Mouse (Mus musculus): ENCODE measurements around the gene Map3k4.

Map3k4 gene

GRCm38 (mm10) chr17:12271805-12272204, 46.8 kb downstream of the Map3k4 start:
- no peak for DNase-seq (ENCODE audit: low spot score in 2 of 2)

GRCm38 (mm10) chr17:12268538-12268937, 50.1 kb downstream of the Map3k4 start:
- DNase-seq (ENCODE audit: low spot score in 2 of 2) = no peak

DNA sequence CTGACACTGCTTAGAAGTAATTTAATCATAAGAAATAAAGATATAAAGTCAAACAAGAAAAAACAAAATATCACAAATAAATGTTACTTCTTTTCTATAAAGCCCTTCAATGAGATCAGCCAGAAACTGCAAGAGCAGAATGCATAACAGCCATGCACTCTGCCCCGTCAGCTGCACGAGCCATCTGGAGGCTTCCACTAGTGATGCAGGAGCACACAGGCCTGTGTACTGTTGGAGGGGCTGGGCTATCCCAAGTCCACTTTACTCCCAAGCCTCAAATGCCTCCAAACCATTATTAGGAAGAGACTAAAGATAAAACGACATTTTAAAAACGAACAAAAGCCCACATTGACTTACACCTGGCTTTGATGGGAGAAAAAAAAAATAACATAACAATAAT, 50.5 kb downstream of the Map3k4 start:
- DNase-seq (ENCODE audit: low spot score in 2 of 2) = no peak

DNA sequence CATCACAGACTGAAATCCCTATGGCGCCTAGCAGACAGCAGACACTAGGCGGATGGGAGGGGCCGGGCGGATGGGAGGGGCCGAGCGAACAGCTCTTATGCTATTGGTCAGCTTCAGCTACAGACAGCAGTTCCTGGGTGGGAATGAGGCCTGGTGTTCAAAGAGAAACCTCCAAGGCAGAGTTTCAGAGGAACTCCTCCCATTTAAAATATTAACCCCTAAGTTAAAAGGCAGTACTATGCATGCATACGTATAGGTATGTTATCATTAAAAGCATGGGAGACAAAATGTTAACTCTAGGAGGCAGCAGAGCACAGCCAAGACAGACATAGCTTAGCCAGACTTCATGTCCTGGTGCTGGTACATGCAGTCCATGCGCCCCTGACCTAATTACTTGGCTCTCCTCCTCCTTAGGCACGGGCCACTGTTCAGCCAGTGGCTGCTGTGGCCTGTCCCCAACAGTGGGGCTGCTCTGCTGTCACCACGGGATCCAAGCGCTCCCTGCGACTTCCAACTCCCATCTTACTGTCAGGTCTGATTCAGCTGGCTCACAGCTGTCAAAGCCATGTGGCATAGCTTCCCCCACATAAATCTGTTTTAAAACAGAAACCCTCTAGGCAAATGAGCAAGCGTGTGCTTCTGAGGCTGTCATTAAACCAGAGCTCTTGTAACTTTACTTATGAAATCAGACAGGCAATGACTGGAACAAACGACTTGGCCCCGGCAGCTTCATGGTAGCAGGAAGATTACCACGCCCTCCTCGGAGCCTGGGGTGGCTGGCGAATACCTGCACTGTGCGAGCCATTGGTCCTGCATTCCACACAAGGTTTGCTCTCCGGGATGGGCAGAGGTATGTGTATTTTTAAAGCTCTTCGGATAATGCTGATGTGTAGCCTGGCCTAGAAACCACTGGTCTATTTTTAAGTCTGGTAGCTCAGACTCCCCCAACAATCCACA, 52.3 kb downstream of the Map3k4 start:
- DNase-seq (ENCODE audit: low spot score in 2 of 2) = peak; percentile 65 to 81

GRCm38 (mm10) chr17:12264293-12264692, 54.3 kb downstream of the Map3k4 start:
- no peak for DNase-seq (ENCODE audit: low spot score in 2 of 2)

- no peak for DNase-seq (ENCODE audit: low spot score in 2 of 2)
Observed at GRCm38 (mm10) chr17:12263787-12264186, 54.8 kb downstream of the Map3k4 start.

- no peak for DNase-seq (ENCODE audit: low spot score in 2 of 2)
Observed at GRCm38 (mm10) chr17:12262851-12263250, 55.7 kb downstream of the Map3k4 start.

DNA sequence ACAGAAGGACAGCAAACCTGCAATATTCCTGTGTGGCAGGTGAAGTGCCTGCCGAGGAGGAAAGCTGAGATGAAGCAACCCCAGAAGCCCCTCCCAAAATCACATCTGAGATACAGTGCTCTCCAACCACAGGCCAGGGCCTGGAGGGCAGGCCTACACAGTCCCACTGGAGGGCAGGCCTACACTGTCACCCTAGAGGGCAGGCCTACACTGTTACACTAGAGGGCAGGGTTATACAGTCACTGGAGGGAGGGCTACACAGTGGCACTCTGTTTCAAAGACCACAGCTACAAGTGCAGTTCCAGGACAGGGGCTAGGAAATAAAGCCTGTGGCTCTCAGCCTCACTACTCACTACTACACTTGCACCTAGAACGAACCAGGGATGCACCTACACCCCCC, 56.7 kb downstream of the Map3k4 start:
- DNase-seq (ENCODE audit: low spot score in 2 of 2) = no peak

- no peak for DNase-seq (ENCODE audit: low spot score in 2 of 2)
Observed at GRCm38 (mm10) chr17:12261376-12261775, 57.2 kb downstream of the Map3k4 start.

- DNase-seq (ENCODE audit: low spot score in 2 of 2) = no peak
Observed at GRCm38 (mm10) chr17:12259957-12260356, 58.6 kb downstream of the Map3k4 start.

DNA sequence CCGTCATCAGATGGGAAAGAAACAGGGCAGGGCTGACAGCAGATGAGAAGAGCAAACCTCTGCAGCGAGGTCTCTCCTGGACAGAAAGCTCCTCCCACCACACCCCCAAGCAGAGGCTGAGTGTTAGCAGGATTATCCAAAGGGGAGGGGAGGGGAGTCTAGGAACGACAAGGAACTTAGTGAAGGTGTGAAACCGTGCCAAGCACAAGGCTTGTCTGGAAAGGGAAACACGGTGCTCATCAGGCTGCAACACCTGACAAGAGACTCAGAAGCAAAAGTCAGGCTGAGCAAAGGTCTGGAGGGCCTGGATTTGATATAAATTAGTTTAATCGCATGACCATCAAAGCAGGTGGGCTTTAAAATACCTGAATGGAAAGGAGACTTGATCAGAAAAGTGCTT, 60.1 kb downstream of the Map3k4 start:
- DNase-seq (ENCODE audit: low spot score in 2 of 2) = no peak

- DNase-seq (ENCODE audit: low spot score in 2 of 2) = no peak
Observed at GRCm38 (mm10) chr17:12256142-12256541, 62.5 kb downstream of the Map3k4 start.

DNA sequence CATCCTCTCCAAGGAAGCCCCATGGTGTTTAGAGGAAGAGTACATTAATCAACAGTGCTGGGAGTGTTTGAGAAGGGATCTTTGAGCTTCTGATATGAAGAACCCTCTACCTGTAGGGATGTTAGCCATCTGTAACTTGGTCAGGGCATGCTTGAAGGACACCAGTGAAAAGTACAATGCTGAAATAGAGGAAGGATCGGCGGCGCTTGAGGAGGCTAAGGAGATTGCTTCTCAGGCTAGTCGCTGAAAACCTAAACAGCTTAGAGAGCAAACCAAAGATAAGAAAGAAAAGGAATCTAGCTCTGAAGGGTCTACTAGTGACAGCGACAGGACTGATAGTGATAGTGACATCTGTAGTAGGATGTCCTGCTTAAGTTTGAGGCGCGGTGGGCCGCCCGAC, 68.0 kb downstream of the Map3k4 start:
- DNase-seq (ENCODE audit: low spot score in 2 of 2) = no peak

DNA sequence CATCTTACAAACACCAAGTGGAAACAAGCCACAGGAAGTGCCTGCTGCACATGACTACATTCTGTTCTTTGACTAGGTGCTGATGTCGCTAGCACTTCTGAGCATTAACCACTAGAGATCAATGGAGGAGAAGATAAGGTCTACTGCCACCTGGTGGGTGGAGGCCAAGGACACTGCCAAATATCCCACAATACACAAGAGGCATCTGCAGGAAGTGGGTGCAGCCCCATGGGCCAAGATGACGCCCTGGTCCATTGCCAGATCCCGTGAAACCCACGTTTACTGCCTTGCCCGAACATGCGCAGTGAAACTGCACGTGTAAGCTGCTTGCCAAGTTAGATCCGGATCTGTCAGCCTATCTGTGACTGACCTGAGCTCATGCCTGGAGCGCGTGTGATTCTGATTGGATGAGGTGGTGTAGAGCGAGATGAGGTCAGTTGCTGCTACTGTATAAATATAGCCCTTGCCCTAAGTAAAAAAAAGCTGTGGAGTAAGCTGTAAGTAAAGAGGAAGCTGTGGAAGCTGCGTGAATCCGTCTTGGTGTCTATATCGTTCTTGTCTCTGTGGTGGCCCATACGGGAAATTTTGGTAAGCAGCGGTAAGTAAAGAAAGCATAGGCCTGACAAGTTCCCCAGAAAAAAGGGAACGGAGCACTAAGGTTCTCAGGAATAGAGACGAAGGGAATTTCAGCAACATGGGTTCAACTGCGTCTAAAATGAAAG, 68.7 kb downstream of the Map3k4 start:
- DNase-seq (ENCODE audit: low spot score in 2 of 2) = no peak

DNA sequence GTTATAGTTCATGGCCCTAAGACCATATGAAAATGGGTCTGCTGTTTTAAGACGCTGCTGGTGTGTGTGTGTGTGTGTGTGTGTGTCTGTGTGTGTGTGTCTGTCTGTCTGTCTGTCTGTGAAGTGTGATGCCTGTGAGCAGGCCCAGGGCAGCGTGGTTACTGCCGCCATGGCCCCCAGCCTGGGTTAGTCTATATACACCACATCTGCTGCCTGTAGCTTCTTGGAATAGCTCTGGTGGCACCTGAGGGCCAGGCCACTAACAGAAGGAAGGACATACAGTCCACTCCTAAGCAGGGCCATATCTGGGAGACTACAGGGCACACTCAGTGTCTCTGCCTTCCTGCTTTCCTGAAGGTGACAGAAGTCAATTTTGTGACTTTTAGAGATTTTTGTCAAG, 77.9 kb downstream of the Map3k4 start:
- no peak for DNase-seq (ENCODE audit: low spot score in 2 of 2)

DNA sequence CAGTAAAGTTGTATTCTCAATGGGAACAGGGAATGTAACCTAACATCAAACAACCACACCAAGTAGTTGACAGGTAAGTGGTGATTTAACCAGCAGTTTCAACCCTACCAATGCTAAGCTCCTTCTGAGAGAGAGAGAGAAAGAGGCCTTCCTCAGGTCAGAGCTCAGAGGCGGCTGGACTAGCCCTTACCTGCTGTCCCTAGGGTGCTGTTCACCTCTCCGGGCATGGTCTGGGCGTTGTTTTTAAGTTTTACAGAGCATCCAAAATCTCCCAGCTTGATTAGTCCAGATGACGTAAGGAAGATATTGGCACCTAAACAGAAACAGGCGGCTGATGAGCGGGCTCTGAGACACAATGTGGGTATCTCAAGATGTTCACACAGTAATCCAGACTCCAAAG, 85.9 kb downstream of the Map3k4 start:
- DNase-seq (ENCODE audit: low spot score in 2 of 2) = no peak

DNA sequence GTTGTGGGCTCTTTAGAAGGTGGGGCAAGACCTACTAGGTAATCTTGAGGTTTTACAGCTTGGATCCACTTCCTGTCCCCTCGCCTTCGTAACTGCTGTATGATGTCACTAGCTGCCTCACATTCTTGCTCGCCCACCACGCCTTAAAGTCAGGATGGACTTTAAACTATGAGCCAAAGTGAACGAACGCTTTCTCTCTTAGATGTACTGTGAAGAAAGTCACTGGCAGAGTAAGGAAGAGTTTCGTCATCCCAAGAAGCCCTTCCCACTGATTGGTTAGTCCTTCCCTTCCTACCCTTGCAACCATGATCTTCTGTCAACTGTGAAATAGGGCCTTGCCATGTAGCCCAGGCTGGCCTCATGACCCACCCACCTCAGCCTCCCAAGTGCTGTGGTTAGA, 87.5 kb downstream of the Map3k4 start:
- DNase-seq (ENCODE audit: low spot score in 2 of 2) = no peak

GRCm38 (mm10) chr17:12230167-12230566, 88.4 kb downstream of the Map3k4 start:
- DNase-seq (ENCODE audit: low spot score in 2 of 2) = peak in 1 of 2 experiments; percentile 59

- no peak for DNase-seq (ENCODE audit: low spot score in 2 of 2)
Observed at GRCm38 (mm10) chr17:12229756-12230155, 88.8 kb downstream of the Map3k4 start.

GRCm38 (mm10) chr17:12228471-12228870, 90.1 kb downstream of the Map3k4 start:
- DNase-seq (ENCODE audit: low spot score in 2 of 2) = no peak

- no peak for DNase-seq (ENCODE audit: low spot score in 2 of 2)
Observed at GRCm38 (mm10) chr17:12228001-12228400, 90.6 kb downstream of the Map3k4 start.

DNA sequence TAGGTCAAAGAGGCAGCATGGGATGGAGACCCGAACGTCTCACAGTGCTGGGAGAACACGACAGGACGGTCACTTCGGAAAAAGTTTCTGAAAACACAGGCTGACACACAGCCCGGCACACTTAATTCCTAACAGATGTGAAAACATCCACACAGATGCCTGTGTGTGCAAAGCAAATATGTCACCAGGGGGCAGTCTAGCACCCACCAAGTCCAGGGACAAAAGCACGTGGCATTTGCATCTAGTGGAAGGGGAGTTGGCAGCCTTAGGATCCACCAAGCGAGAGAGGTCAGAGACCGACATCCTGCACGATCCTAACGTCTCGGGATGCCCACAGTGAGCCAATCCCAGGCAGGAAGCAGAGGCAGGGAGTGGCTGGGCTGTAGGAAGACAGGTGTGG, 92.0 kb downstream of the Map3k4 start:
- no peak for DNase-seq (ENCODE audit: low spot score in 2 of 2)

DNA sequence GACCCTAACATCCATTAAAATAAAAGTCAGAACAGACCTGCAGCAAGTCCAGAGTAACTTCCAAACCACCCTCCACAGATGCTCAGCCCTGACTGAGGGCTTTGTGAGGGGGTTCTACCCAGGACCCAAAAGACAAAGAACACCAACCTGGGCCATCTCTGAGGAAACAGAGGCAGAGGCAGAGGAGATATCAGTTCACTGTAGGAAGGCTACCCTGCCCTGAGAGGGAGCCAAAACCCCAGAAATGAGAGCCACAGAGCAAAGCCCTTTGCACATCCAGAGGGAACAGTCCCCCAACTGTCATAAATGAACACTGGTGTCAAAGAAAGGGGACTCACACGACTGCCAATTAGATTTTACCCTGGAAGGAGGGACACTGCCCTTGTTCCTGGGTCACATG, 93.4 kb downstream of the Map3k4 start:
- DNase-seq (ENCODE audit: low spot score in 2 of 2) = no peak
